Mouse (Mus musculus) heart, postnatal 0 days (tissue): ENCODE data around the gene Mgat4e.

Source experiments
- CTCF ChIP-seq: IDR thresholded peaks from 2 replicates; pipeline ENCODE4 v1.5.1; 2016; ENCODE audit warnings: antibody characterized with exemption, control low read depth, low read depth
- EP300 ChIP-seq: IDR thresholded peaks from 2 replicates; pipeline ENCODE4 v1.6.1; 2016; ENCODE audit warnings: antibody characterized with exemption, low read depth

GRCm38 (mm10) chr1:134567511-134567910, 18.0 kb upstream of the Mgat4e start:
- TF ChIP-seq CTCF, result no peak
- no peak for TF ChIP-seq EP300
